Mouse (Mus musculus): ENCODE measurements around the gene Tbrg1. TPM values are rescaled to one million over a fixed set of nuclear protein-coding genes. Genes with fewer than 3 reads are reported as not detected.

Tbrg1 gene
- polyA plus RNA-seq, 1 experiment from 2014 or later, result 137 TPM

DNA sequence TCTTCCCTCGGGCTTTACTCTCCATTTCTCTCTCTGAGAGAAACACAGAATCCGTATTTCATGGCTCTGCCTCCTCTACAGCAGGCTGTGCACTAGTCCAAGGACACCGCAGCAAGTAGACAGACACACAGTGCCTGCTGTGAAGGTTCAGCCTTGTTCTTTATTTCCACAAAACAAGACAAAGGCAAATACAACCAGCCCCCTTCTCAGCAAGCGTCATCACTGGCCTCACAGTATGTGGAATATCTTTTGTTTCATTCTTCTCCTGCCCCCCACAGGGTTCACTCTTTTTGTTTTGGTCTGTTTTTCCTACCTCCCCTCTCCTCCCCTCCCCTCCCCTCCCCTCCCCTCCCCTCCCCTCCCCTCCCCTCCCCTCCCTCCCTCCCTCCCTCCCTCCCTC, 28.5 kb downstream of the Tbrg1 start:
- Histone ChIP-seq H3K4me2 (ENCODE audit: low read depth, low read length) (no peak overlapping the region), H3K4me3 (ENCODE audit: low read depth, low read length) (no peak overlapping the region), H3K27ac (replicated peaks; ENCODE audit: low read depth, low read length) (no peak overlapping the region), H3K36me3 (replicated peaks; ENCODE audit: control insufficient read depth, insufficient read depth, low read depth, low read length) (no peaks in the 10 kb centered on the region), H3K9ac (replicated peaks; ENCODE audit: low read length) (no peak overlapping the region), H3K4me1 (ENCODE audit: control insufficient read depth, insufficient read depth, low read length) (no peaks in the 10 kb centered on the region), H3K27me3 (ENCODE audit: control insufficient read depth, insufficient read depth, low read length) (no peaks in the 10 kb centered on the region), H3K9me3 (replicated peaks; ENCODE audit: control insufficient read depth, low read length) (no peaks in the 10 kb centered on the region)
- 53% methylated on average over 4 of the region's 4 CpGs for WGBS
- ATAC-seq (replicated peaks; ENCODE audit: insufficient number of reproducible peaks, low FRiP score, low TSS enrichment, low read depth) (no peak), DNase-seq (ENCODE audit: low spot score) (no peak)

DNA sequence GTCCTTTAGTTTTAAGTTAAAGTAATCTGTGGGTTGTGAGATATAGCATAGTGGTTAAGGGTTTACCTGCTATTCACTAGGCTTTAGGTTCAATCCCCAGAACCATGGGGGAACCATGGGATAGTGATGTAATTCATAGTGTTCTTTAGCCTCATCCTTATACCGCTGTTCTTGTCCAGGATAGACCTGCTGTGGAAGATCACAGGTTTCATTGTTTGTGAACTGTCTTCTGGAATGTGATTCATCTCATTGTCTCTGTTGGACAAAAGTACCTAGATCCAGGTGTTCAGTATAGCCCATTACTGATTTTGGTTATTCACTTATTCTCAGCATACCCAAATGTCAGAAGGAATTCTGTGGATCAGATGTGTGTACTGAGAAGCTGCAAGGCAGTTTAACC, 29.8 kb downstream of the Tbrg1 start:
- Histone ChIP-seq H3K4me2 (ENCODE audit: low read depth, low read length) (no peak overlapping the region), H3K9ac (replicated peaks; ENCODE audit: low read length) (no peak overlapping the region), H3K4me1 (ENCODE audit: control insufficient read depth, insufficient read depth, low read length) (no peaks in the 10 kb centered on the region), H3K9me3 (replicated peaks; ENCODE audit: control insufficient read depth, low read length) (no peaks in the 10 kb centered on the region), H3K36me3 (replicated peaks; ENCODE audit: control insufficient read depth, insufficient read depth, low read depth, low read length) (no peaks in the 10 kb centered on the region), H3K27ac (replicated peaks; ENCODE audit: low read depth, low read length) (no peak overlapping the region), H3K4me3 (ENCODE audit: low read depth, low read length) (no peak overlapping the region), H3K27me3 (ENCODE audit: control insufficient read depth, insufficient read depth, low read length) (no peaks in the 10 kb centered on the region)
- ATAC-seq (replicated peaks; ENCODE audit: insufficient number of reproducible peaks, low FRiP score, low TSS enrichment, low read depth), result no peak
- DNase-seq (ENCODE audit: low spot score), result no peak
- 90% methylated on average over 1 of the region's 1 CpGs for WGBS

DNA sequence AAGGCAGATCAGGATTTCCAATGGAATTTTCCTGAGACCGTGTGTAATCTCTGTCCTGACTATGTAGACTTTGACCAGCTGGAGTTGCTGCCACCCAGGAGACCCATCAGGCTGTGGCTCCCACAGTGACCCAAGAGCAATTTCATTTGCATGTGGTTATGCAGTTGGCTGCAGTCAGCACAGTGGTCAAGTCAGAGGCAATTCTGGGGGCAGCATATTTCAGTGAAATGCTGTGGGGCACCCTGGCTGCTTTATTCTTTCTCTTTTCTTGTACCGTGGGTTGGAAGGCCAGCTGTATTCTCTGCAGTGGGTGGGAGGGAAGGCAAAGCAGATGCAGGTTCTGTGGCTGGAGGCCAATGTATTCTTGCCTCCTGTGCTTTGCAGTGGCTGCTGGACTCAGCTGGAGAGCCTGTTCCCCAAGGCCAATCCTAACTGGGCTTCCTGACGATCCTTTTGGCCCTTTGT, 31.0 kb downstream of the Tbrg1 start:
- no peak for ATAC-seq (replicated peaks; ENCODE audit: insufficient number of reproducible peaks, low FRiP score, low TSS enrichment, low read depth)
- H3K27me3 ChIP-seq (ENCODE audit: control insufficient read depth, insufficient read depth, low read length), result no peaks in the 10 kb centered on the region
- H3K36me3 ChIP-seq (replicated peaks; ENCODE audit: control insufficient read depth, insufficient read depth, low read depth, low read length), result no peaks in the 10 kb centered on the region
- no peak overlapping the region for H3K4me3 ChIP-seq (ENCODE audit: low read depth, low read length)
- H3K27ac ChIP-seq (replicated peaks; ENCODE audit: low read depth, low read length), result no peak overlapping the region
- no peaks in the 10 kb centered on the region for H3K4me1 ChIP-seq (ENCODE audit: control insufficient read depth, insufficient read depth, low read length)
- H3K9me3 ChIP-seq (replicated peaks; ENCODE audit: control insufficient read depth, low read length), result no peaks in the 10 kb centered on the region
- WGBS, result 18% methylated on average over 3 of the region's 3 CpGs
- no peak for DNase-seq (ENCODE audit: low spot score)
- no peak overlapping the region for H3K4me2 ChIP-seq (ENCODE audit: low read depth, low read length)
- H3K9ac ChIP-seq (replicated peaks; ENCODE audit: low read length), result no peak overlapping the region

DNA sequence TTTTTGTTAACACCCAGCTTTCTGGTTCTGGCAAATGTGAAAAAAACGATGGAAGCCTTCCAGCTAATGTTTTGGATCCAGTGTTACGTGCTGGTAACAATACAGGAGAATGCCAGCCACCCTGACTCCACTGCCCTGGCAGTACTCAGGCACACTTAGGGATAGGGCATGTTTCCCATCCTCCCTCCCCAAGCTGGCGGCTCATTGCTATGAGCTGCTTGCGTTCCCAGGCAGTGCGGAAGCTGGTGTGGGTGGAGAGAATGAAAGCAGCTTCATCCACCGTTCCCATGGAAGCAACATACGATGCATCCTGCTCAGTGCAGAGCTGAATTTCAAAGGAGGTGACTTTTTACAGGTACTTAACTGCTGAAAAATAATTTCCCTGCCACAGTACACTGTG, 31.5 kb downstream of the Tbrg1 start:
- Histone ChIP-seq H3K27ac (replicated peaks; ENCODE audit: low read depth, low read length) (no peak overlapping the region), H3K4me3 (ENCODE audit: low read depth, low read length) (no peak overlapping the region), H3K36me3 (replicated peaks; ENCODE audit: control insufficient read depth, insufficient read depth, low read depth, low read length) (no peaks in the 10 kb centered on the region), H3K4me1 (ENCODE audit: control insufficient read depth, insufficient read depth, low read length) (no peaks in the 10 kb centered on the region), H3K9ac (replicated peaks; ENCODE audit: low read length) (no peak overlapping the region), H3K9me3 (replicated peaks; ENCODE audit: control insufficient read depth, low read length) (no peaks in the 10 kb centered on the region), H3K27me3 (ENCODE audit: control insufficient read depth, insufficient read depth, low read length) (no peaks in the 10 kb centered on the region), H3K4me2 (ENCODE audit: low read depth, low read length) (no peak overlapping the region)
- 34% methylated on average over 7 of the region's 7 CpGs for WGBS
- ATAC-seq (replicated peaks; ENCODE audit: insufficient number of reproducible peaks, low FRiP score, low TSS enrichment, low read depth) (no peak), DNase-seq (ENCODE audit: low spot score) (no peak)

DNA sequence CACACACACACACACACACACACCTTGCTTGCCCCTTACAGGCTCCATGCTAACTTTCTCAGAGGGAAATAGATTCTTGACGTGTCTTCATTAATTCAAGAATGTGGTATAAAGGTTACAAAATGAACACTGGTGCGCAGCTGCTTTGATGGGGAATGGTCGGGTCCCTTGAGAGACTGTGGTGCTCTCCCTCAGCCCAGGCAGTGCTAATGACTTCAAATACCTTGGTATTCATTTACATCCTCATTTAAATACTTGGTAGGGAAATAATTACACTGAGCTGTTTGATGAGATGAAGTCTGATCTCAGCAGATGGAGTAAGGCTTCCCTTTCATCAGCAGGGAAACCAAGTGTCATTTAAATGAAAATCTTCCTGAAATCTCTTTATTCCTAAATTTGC, 32.0 kb downstream of the Tbrg1 start:
- Histone ChIP-seq H3K4me2 (ENCODE audit: low read depth, low read length) (no peak overlapping the region), H3K9ac (replicated peaks; ENCODE audit: low read length) (no peak overlapping the region), H3K27ac (replicated peaks; ENCODE audit: low read depth, low read length) (no peak overlapping the region), H3K4me3 (ENCODE audit: low read depth, low read length) (no peak overlapping the region), H3K9me3 (replicated peaks; ENCODE audit: control insufficient read depth, low read length) (no peaks in the 10 kb centered on the region), H3K36me3 (replicated peaks; ENCODE audit: control insufficient read depth, insufficient read depth, low read depth, low read length) (no peaks in the 10 kb centered on the region), H3K27me3 (ENCODE audit: control insufficient read depth, insufficient read depth, low read length) (no peaks in the 10 kb centered on the region), H3K4me1 (ENCODE audit: control insufficient read depth, insufficient read depth, low read length) (no peaks in the 10 kb centered on the region)
- WGBS, result 45% methylated on average over 3 of the region's 3 CpGs
- DNase-seq (ENCODE audit: low spot score), result no peak
- ATAC-seq (replicated peaks; ENCODE audit: insufficient number of reproducible peaks, low FRiP score, low TSS enrichment, low read depth), result no peak; the same call in 1 of the 2 replicates

DNA sequence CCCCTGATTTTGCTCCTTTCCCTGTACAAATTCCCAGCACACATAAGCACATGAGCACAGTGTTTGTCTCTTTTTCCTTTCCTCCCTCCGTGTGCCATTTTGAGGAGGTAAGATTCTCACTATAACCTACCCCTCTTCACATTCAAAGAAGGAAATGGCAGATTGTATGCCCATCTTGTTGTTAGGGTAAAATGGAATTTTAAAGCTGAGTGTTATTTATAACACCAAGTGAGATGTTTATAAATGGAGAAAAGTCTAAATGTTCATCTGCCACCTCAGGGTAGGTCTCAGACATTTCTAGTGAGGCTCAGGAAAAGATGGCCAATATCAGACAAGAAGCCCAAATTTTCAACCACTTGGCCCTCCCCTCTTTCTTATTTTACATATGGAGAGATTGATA, 32.6 kb downstream of the Tbrg1 start:
- ATAC-seq (replicated peaks; ENCODE audit: insufficient number of reproducible peaks, low FRiP score, low TSS enrichment, low read depth), result no peak

DNA sequence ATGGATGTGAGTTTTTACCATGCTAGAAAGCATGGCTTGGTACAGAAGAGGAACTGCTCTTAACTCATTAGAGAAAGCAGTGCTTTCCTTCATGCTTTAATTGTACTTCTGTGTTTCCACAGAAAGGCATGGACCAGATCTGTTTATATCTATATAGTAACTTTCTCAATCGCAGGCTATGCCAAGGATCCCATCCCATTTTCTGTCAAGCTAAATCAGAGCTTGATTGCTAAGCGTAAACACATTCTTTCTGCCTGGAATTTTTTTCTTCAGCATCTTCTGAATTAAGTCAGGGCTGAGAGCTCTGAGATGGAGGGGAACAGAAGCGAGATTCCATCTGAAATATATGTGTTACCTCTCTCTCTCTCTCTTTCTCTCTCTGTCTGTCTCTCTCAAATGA, 33.1 kb downstream of the Tbrg1 start:
- WGBS, result 78% methylated on average over 3 of the region's 3 CpGs
- Histone ChIP-seq H3K36me3 (replicated peaks; ENCODE audit: control insufficient read depth, insufficient read depth, low read depth, low read length) (no peaks in the 10 kb centered on the region), H3K9me3 (replicated peaks; ENCODE audit: control insufficient read depth, low read length) (no peaks in the 10 kb centered on the region), H3K9ac (replicated peaks; ENCODE audit: low read length) (no peak overlapping the region), H3K4me2 (ENCODE audit: low read depth, low read length) (no peak overlapping the region), H3K27me3 (ENCODE audit: control insufficient read depth, insufficient read depth, low read length) (no peaks in the 10 kb centered on the region), H3K4me3 (ENCODE audit: low read depth, low read length) (no peak overlapping the region), H3K27ac (replicated peaks; ENCODE audit: low read depth, low read length) (no peak overlapping the region), H3K4me1 (ENCODE audit: control insufficient read depth, insufficient read depth, low read length) (no peaks in the 10 kb centered on the region)
- ATAC-seq (replicated peaks; ENCODE audit: insufficient number of reproducible peaks, low FRiP score, low TSS enrichment, low read depth) (no peak), DNase-seq (ENCODE audit: low spot score) (no peak)

More for the DNA sequence above, 32.6 kb downstream of the Tbrg1 start:
- H3K4me3 ChIP-seq (ENCODE audit: low read depth, low read length), result no peak overlapping the region
- no peaks in the 10 kb centered on the region for H3K9me3 ChIP-seq (replicated peaks; ENCODE audit: control insufficient read depth, low read length)
- DNase-seq (ENCODE audit: low spot score), result no peak
- no peaks in the 10 kb centered on the region for H3K4me1 ChIP-seq (ENCODE audit: control insufficient read depth, insufficient read depth, low read length)
- H3K27me3 ChIP-seq (ENCODE audit: control insufficient read depth, insufficient read depth, low read length), result no peaks in the 10 kb centered on the region
- WGBS, result 88% methylated on average over 1 of the region's 1 CpGs
- H3K36me3 ChIP-seq (replicated peaks; ENCODE audit: control insufficient read depth, insufficient read depth, low read depth, low read length), result no peaks in the 10 kb centered on the region
- no peak overlapping the region for H3K9ac ChIP-seq (replicated peaks; ENCODE audit: low read length)
- no peak overlapping the region for H3K4me2 ChIP-seq (ENCODE audit: low read depth, low read length)
- H3K27ac ChIP-seq (replicated peaks; ENCODE audit: low read depth, low read length), result no peak overlapping the region

DNA sequence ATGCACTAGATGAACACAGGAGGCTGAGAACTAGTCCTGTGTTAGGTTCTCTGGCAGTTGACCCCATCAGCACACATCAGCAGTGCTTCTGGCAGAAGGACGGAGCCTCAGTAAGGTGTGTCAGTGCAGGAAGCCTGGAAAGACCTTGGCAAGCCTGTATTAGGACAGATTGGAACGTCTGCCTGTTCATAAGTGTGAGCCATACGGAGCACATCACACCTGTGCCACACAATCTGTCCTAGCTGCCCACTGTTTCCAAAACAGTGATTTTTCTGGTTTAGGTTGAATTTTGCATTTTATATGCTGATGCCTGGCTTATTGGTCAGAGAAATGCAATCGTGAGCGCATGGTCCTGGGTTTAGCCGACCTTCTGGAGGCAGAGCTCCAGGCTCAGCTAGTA, 35.8 kb downstream of the Tbrg1 start:
- no peak overlapping the region for H3K9ac ChIP-seq (replicated peaks; ENCODE audit: low read length)
- no peaks in the 10 kb centered on the region for H3K27me3 ChIP-seq (ENCODE audit: control insufficient read depth, insufficient read depth, low read length)
- H3K4me2 ChIP-seq (ENCODE audit: low read depth, low read length), result no peak overlapping the region
- no peaks in the 10 kb centered on the region for H3K4me1 ChIP-seq (ENCODE audit: control insufficient read depth, insufficient read depth, low read length)
- WGBS, result 85% methylated on average over 6 of the region's 6 CpGs
- DNase-seq (ENCODE audit: low spot score) (no peak), ATAC-seq (replicated peaks; ENCODE audit: insufficient number of reproducible peaks, low FRiP score, low TSS enrichment, low read depth) (no peak)
- no peaks in the 10 kb centered on the region for H3K36me3 ChIP-seq (replicated peaks; ENCODE audit: control insufficient read depth, insufficient read depth, low read depth, low read length)
- H3K9me3 ChIP-seq (replicated peaks; ENCODE audit: control insufficient read depth, low read length), result no peaks in the 10 kb centered on the region
- H3K27ac ChIP-seq (replicated peaks; ENCODE audit: low read depth, low read length), result no peak overlapping the region
- no peak overlapping the region for H3K4me3 ChIP-seq (ENCODE audit: low read depth, low read length)
